Mouse (Mus musculus): ENCODE measurements around the gene Wfdc17. TPM values are rescaled to one million over a fixed set of nuclear protein-coding genes. Genes with fewer than 3 reads are reported as not detected.

The Wfdc17 gene
- polyA plus RNA-seq, 1 experiment from 2014 or later: 20.4 TPM

- no peaks in the 10 kb centered on the region for H3K4me1 ChIP-seq (ENCODE audit: control insufficient read depth, low read depth, low read length)
These were observed 4.9 kb downstream of the Wfdc17 start, which contains the start of gene Wfdc18 for GRCm38 (mm10) chr11:83708715-83709114. Gene Wfdc18 (plus strand): TSS chr11:83709015.

GRCm38 (mm10) chr11:83709683-83710082 is 5.9 kb downstream of the Wfdc17 start:
- no peak overlapping the region for H3K27ac ChIP-seq (ENCODE audit: low read length)
- no peak overlapping the region for H3K4me2 ChIP-seq (ENCODE audit: low read depth, low read length)
- no peaks in the 10 kb centered on the region for H3K4me1 ChIP-seq (ENCODE audit: control insufficient read depth, low read depth, low read length)
- no peak overlapping the region for H3K9ac ChIP-seq (ENCODE audit: low read depth, low read length)
- no peaks in the 10 kb centered on the region for H3K36me3 ChIP-seq (ENCODE audit: control insufficient read depth, insufficient read depth)
- H3K27me3 ChIP-seq (ENCODE audit: control insufficient read depth, insufficient read depth, low read depth, low read length): no peaks in the 10 kb centered on the region
- WGBS (ENCODE audit: insufficient replicate concordance): 79% methylated on average over 5 of the region's 5 CpGs
- H3K4me3 ChIP-seq (ENCODE audit: low read depth, low read length): no peak overlapping the region
- H3K9me3 ChIP-seq (replicated peaks; ENCODE audit: control insufficient read depth, low read length): no peaks in the 10 kb centered on the region
- ATAC-seq (ENCODE audit: low read depth): no peak

More at GRCm38 (mm10) chr11:83708715-83709114, 4.9 kb downstream of the Wfdc17 start, which contains the start of gene Wfdc18:
- H3K4me3 ChIP-seq (ENCODE audit: low read depth, low read length): no peak within 1 kb of the TSS
- no peak within 1 kb of the TSS for H3K27ac ChIP-seq (ENCODE audit: low read length)
- no peaks in the 10 kb centered on the region for H3K9me3 ChIP-seq (replicated peaks; ENCODE audit: control insufficient read depth, low read length)
- H3K9ac ChIP-seq (ENCODE audit: low read depth, low read length): no peak within 1 kb of the TSS
- no peaks in the 10 kb centered on the region for H3K36me3 ChIP-seq (ENCODE audit: control insufficient read depth, insufficient read depth)
- ATAC-seq (ENCODE audit: low read depth): no peak
- WGBS (ENCODE audit: insufficient replicate concordance): 53% methylated on average over 4 of the region's 4 CpGs
- no peaks in the 10 kb centered on the region for H3K27me3 ChIP-seq (ENCODE audit: control insufficient read depth, insufficient read depth, low read depth, low read length)
- no peak within 1 kb of the TSS for H3K4me2 ChIP-seq (ENCODE audit: low read depth, low read length)

GRCm38 (mm10) chr11:83712671-83713070 is 8.9 kb downstream of the Wfdc17 start:
- Histone ChIP-seq H3K9ac (ENCODE audit: low read depth, low read length) (no peak overlapping the region), H3K4me2 (ENCODE audit: low read depth, low read length) (no peak overlapping the region), H3K4me1 (ENCODE audit: control insufficient read depth, low read depth, low read length) (no peaks in the 10 kb centered on the region), H3K27ac (ENCODE audit: low read length) (no peak overlapping the region), H3K9me3 (replicated peaks; ENCODE audit: control insufficient read depth, low read length) (no peaks in the 10 kb centered on the region), H3K27me3 (ENCODE audit: control insufficient read depth, insufficient read depth, low read depth, low read length) (no peaks in the 10 kb centered on the region), H3K4me3 (ENCODE audit: low read depth, low read length) (no peak overlapping the region), H3K36me3 (ENCODE audit: control insufficient read depth, insufficient read depth) (no peaks in the 10 kb centered on the region)
- no peak for ATAC-seq (ENCODE audit: low read depth)
- 52% methylated on average over 1 of the region's 1 CpGs for WGBS (ENCODE audit: insufficient replicate concordance)

- WGBS (ENCODE audit: insufficient replicate concordance): 19% methylated on average over 2 of the region's 2 CpGs
- Histone ChIP-seq H3K36me3 (ENCODE audit: control insufficient read depth, insufficient read depth) (no peaks in the 10 kb centered on the region), H3K4me3 (ENCODE audit: low read depth, low read length) (no peak overlapping the region), H3K27me3 (ENCODE audit: control insufficient read depth, insufficient read depth, low read depth, low read length) (no peaks in the 10 kb centered on the region), H3K4me2 (ENCODE audit: low read depth, low read length) (no peak overlapping the region), H3K9ac (ENCODE audit: low read depth, low read length) (no peak overlapping the region), H3K4me1 (ENCODE audit: control insufficient read depth, low read depth, low read length) (no peaks in the 10 kb centered on the region), H3K27ac (ENCODE audit: low read length) (no peak overlapping the region), H3K9me3 (replicated peaks; ENCODE audit: control insufficient read depth, low read length) (no peaks in the 10 kb centered on the region)
- ATAC-seq (ENCODE audit: low read depth): no peak
These were observed 10.1 kb downstream of the Wfdc17 start for GRCm38 (mm10) chr11:83713925-83714324.

- H3K4me1 ChIP-seq (ENCODE audit: control insufficient read depth, low read depth, low read length): no peaks in the 10 kb centered on the region
- no peaks in the 10 kb centered on the region for H3K9me3 ChIP-seq (replicated peaks; ENCODE audit: control insufficient read depth, low read length)
- H3K27ac ChIP-seq (ENCODE audit: low read length): no peak overlapping the region
- WGBS (ENCODE audit: insufficient replicate concordance): 54% methylated on average over 6 of the region's 6 CpGs
- ATAC-seq (ENCODE audit: low read depth): no peak
- H3K4me3 ChIP-seq (ENCODE audit: low read depth, low read length): no peak overlapping the region
- H3K27me3 ChIP-seq (ENCODE audit: control insufficient read depth, insufficient read depth, low read depth, low read length): no peaks in the 10 kb centered on the region
- H3K4me2 ChIP-seq (ENCODE audit: low read depth, low read length): no peak overlapping the region
- H3K9ac ChIP-seq (ENCODE audit: low read depth, low read length): no peak overlapping the region
- no peaks in the 10 kb centered on the region for H3K36me3 ChIP-seq (ENCODE audit: control insufficient read depth, insufficient read depth)
These were observed 13.4 kb downstream of the Wfdc17 start for GRCm38 (mm10) chr11:83717042-83717665.

- Histone ChIP-seq H3K4me1 (ENCODE audit: control insufficient read depth, low read depth, low read length) (no peaks in the 10 kb centered on the region), H3K36me3 (ENCODE audit: control insufficient read depth, insufficient read depth) (no peaks in the 10 kb centered on the region), H3K4me3 (ENCODE audit: low read depth, low read length) (no peak overlapping the region), H3K27me3 (ENCODE audit: control insufficient read depth, insufficient read depth, low read depth, low read length) (no peaks in the 10 kb centered on the region), H3K9ac (ENCODE audit: low read depth, low read length) (no peak overlapping the region), H3K4me2 (ENCODE audit: low read depth, low read length) (no peak overlapping the region), H3K27ac (ENCODE audit: low read length) (no peak overlapping the region), H3K9me3 (replicated peaks; ENCODE audit: control insufficient read depth, low read length) (no peaks in the 10 kb centered on the region)
- no peak for ATAC-seq (ENCODE audit: low read depth)
These were observed 17.0 kb downstream of the Wfdc17 start for GRCm38 (mm10) chr11:83720766-83721165.

GRCm38 (mm10) chr11:83728757-83729432 is 25.1 kb downstream of the Wfdc17 start:
- no peaks in the 10 kb centered on the region for H3K36me3 ChIP-seq (ENCODE audit: control insufficient read depth, insufficient read depth)
- no peak overlapping the region for H3K9ac ChIP-seq (ENCODE audit: low read depth, low read length)
- no peak for ATAC-seq (ENCODE audit: low read depth)
- no peak overlapping the region for H3K4me2 ChIP-seq (ENCODE audit: low read depth, low read length)
- WGBS (ENCODE audit: insufficient replicate concordance): 39% methylated on average over 3 of the region's 3 CpGs
- no peaks in the 10 kb centered on the region for H3K27me3 ChIP-seq (ENCODE audit: control insufficient read depth, insufficient read depth, low read depth, low read length)
- H3K27ac ChIP-seq (ENCODE audit: low read length): no peak overlapping the region
- H3K4me3 ChIP-seq (ENCODE audit: low read depth, low read length): no peak overlapping the region
- H3K9me3 ChIP-seq (replicated peaks; ENCODE audit: control insufficient read depth, low read length): no peaks in the 10 kb centered on the region
- H3K4me1 ChIP-seq (ENCODE audit: control insufficient read depth, low read depth, low read length): no peaks in the 10 kb centered on the region

- Histone ChIP-seq H3K9ac (ENCODE audit: low read depth, low read length) (no peak overlapping the region), H3K4me2 (ENCODE audit: low read depth, low read length) (no peak overlapping the region), H3K4me1 (ENCODE audit: control insufficient read depth, low read depth, low read length) (no peaks in the 10 kb centered on the region), H3K4me3 (ENCODE audit: low read depth, low read length) (no peak overlapping the region), H3K27ac (ENCODE audit: low read length) (no peak overlapping the region), H3K27me3 (ENCODE audit: control insufficient read depth, insufficient read depth, low read depth, low read length) (no peaks in the 10 kb centered on the region), H3K9me3 (replicated peaks; ENCODE audit: control insufficient read depth, low read length) (no peaks in the 10 kb centered on the region), H3K36me3 (ENCODE audit: control insufficient read depth, insufficient read depth) (no peaks in the 10 kb centered on the region)
- 63% methylated on average over 1 of the region's 1 CpGs for WGBS (ENCODE audit: insufficient replicate concordance)
- no peak for ATAC-seq (ENCODE audit: low read depth)
These were observed 27.3 kb downstream of the Wfdc17 start for GRCm38 (mm10) chr11:83731116-83731515.

GRCm38 (mm10) chr11:83733071-83733640 is 29.4 kb downstream of the Wfdc17 start:
- 55% methylated on average over 5 of the region's 5 CpGs for WGBS (ENCODE audit: insufficient replicate concordance)
- no peak overlapping the region for H3K27ac ChIP-seq (ENCODE audit: low read length)
- H3K36me3 ChIP-seq (ENCODE audit: control insufficient read depth, insufficient read depth): no peaks in the 10 kb centered on the region
- no peaks in the 10 kb centered on the region; the same call in 1 of the 2 replicates for H3K4me1 ChIP-seq (ENCODE audit: control insufficient read depth, low read depth, low read length)
- no peaks in the 10 kb centered on the region for H3K9me3 ChIP-seq (replicated peaks; ENCODE audit: control insufficient read depth, low read length)
- no peak for ATAC-seq (ENCODE audit: low read depth)
- no peaks in the 10 kb centered on the region for H3K27me3 ChIP-seq (ENCODE audit: control insufficient read depth, insufficient read depth, low read depth, low read length)
- H3K4me2 ChIP-seq (ENCODE audit: low read depth, low read length): no peak overlapping the region
- no peak overlapping the region for H3K9ac ChIP-seq (ENCODE audit: low read depth, low read length)
- H3K4me3 ChIP-seq (ENCODE audit: low read depth, low read length): no peak overlapping the region

Data from liver, embryonic 16.5 days (tissue).